Mouse (Mus musculus): ENCODE results near the gene Clcf1.
A peak's percentile ranks its signal among the peaks of the same experiment; 100 is the strongest.

Gene Clcf1

GRCm38 (mm10) chr19:4214071-4214770 lies at the start of gene Clcf1, which contains the start of gene AC109138.7:
TSS of gene Clcf1 (plus strand) at chr19:4214238.
TSS of gene AC109138.7 (plus strand) at chr19:4214357.
- no peak for DNase-seq

GRCm38 (mm10) chr19:4164721-4165120 lies 49.3 kb upstream of the Clcf1 start:
- no peak for DNase-seq

GRCm38 (mm10) chr19:4166678-4167476 lies 47.2 kb upstream of the Clcf1 start:
- no peak for DNase-seq

- peak; percentile 99 for DNase-seq
These were observed 44.7 kb upstream of the Clcf1 start for GRCm38 (mm10) chr19:4169378-4169784.

GRCm38 (mm10) chr19:4169810-4170209 lies 44.2 kb upstream of the Clcf1 start:
- DNase-seq = no peak

- DNase-seq = no peak
These were observed 43.2 kb upstream of the Clcf1 start for GRCm38 (mm10) chr19:4170723-4171392.

GRCm38 (mm10) chr19:4171393-4172290 lies 42.4 kb upstream of the Clcf1 start:
- DNase-seq = no peak

GRCm38 (mm10) chr19:4172925-4173324 lies 41.1 kb upstream of the Clcf1 start:
- no peak for DNase-seq

- DNase-seq = no peak
These were observed 38.6 kb upstream of the Clcf1 start, which contains the start of gene Carns1 for GRCm38 (mm10) chr19:4175368-4175947. TSS of gene Carns1 (minus strand) at chr19:4175479.

- no peak for DNase-seq
These were observed 33.6 kb upstream of the Clcf1 start for GRCm38 (mm10) chr19:4180411-4180810.

- DNase-seq = no peak
These were observed 32.1 kb upstream of the Clcf1 start for GRCm38 (mm10) chr19:4181892-4182291.

- no peak for DNase-seq
These were observed 30.3 kb upstream of the Clcf1 start for GRCm38 (mm10) chr19:4183689-4184088.

- DNase-seq = no peak
These were observed 28.8 kb upstream of the Clcf1 start for GRCm38 (mm10) chr19:4184976-4185975.

- no peak for DNase-seq
These were observed 26.7 kb upstream of the Clcf1 start for GRCm38 (mm10) chr19:4187303-4187702.

GRCm38 (mm10) chr19:4189051-4189620 lies 24.9 kb upstream of the Clcf1 start:
- DNase-seq = no peak

- DNase-seq = no peak
These were observed 23.2 kb upstream of the Clcf1 start, which contains the start of gene Tbc1d10c for GRCm38 (mm10) chr19:4190831-4191334. TSS of gene Tbc1d10c (minus strand) at chr19:4191284.

GRCm38 (mm10) chr19:4191528-4192250 lies 22.3 kb upstream of the Clcf1 start, which contains the start of gene Ppp1ca:
TSS of gene Ppp1ca (plus strand) at chr19:4192065.
- peak; percentile 91 for DNase-seq

GRCm38 (mm10) chr19:4192251-4192985 lies 21.6 kb upstream of the Clcf1 start:
- no peak for DNase-seq
